Mouse (Mus musculus): ENCODE measurements at regions not wholly inside any gene's neighbourhood (a gene's known extent, or its start where the extent isn't known, plus 50 kb on each side); places are given as distances from the start of the nearest gene placed in this dataset.

GRCm38 (mm10) chr9:41238395-41239096 lies 77.0 kb upstream of the Ubash3b start:
- TF ChIP-seq CTCF (IDR thresholded peaks at IDR 0.05; ENCODE audit: borderline replicate concordance, control insufficient read depth, extremely low read depth, insufficient read depth, low read length, poor library complexity) (no peak), POLR2A (IDR thresholded peaks at IDR 0.05; ENCODE audit: control insufficient read depth, extremely low read depth, insufficient read depth, low read length, poor library complexity) (no peak)
